Mouse (Mus musculus) liver, embryonic 11.5 days (tissue): ENCODE results near the gene Ampd2. TPM values are rescaled to one million over a fixed set of nuclear protein-coding genes. Genes with fewer than 3 reads are reported as not detected.

ENCODE experiments used
- polyA plus RNA-seq: library from polyadenylated mRNA; unstranded; fragments of >200 nt; fragmentation: Nextera tagmentation; extraction: Ambion mirVana; gene quantifications from 2 replicates; pipeline ENCODE4 v1.2.1, GENCODE M21; 2014

The Ampd2 gene
- polyA plus RNA-seq, 1 experiment from 2014 or later: 119 TPM

Other genes starting within 250 kb of the Ampd2 start
- gene Eps8l3, start 209.4 kb downstream of the Ampd2 start, polyA plus RNA-seq: not detected in 2 replicates
- gene Gstm5, start 190.8 kb downstream of the Ampd2 start, polyA plus RNA-seq: 154 and 167 TPM in 2 replicates
- gene Gstm7, start 154.8 kb downstream of the Ampd2 start, polyA plus RNA-seq: 10.8 and 12.0 TPM in 2 replicates
- gene Gstm6, start 142.9 kb downstream of the Ampd2 start, polyA plus RNA-seq: 9.2 and 9.5 TPM in 2 replicates
- gene Gstm3, start 117.4 kb downstream of the Ampd2 start, polyA plus RNA-seq: 7.5 and 7.7 TPM in 2 replicates
- 16.7 and 18.2 TPM in 2 replicates for gene Gstm2, start 100.2 kb downstream of the Ampd2 start, polyA plus RNA-seq
- gene Gstm1, start 68.7 kb downstream of the Ampd2 start, polyA plus RNA-seq: 244 and 267 TPM in 2 replicates
- 21.2 and 22.8 TPM in 2 replicates for gene Gstm4, start 41.8 kb downstream of the Ampd2 start, polyA plus RNA-seq
- gene Gnat2, start 6.1 kb upstream of the Ampd2 start, polyA plus RNA-seq: 4.2 and 5.4 TPM in 2 replicates
- gene Gnai3, start 59.5 kb upstream of the Ampd2 start, polyA plus RNA-seq: 146 and 170 TPM in 2 replicates
- gene Gpr61, start 68.2 kb upstream of the Ampd2 start, polyA plus RNA-seq: 0.07 TPM in 1 of 2 replicates, not detected in the other
- gene Amigo1, start 99.7 kb upstream of the Ampd2 start, polyA plus RNA-seq: 0.88 and 1.5 TPM in 2 replicates
- gene Cyb561d1, start 114.6 kb upstream of the Ampd2 start, polyA plus RNA-seq: 2.3 and 2.8 TPM in 2 replicates
- 8.7 and 8.9 TPM in 2 replicates for gene Atxn7l2, start 124.3 kb upstream of the Ampd2 start, polyA plus RNA-seq
- gene Sypl2, start 140.0 kb upstream of the Ampd2 start, polyA plus RNA-seq: 0.05 and 0.08 TPM in 2 replicates
- gene Psma5, start 170.3 kb upstream of the Ampd2 start, polyA plus RNA-seq: 335 and 351 TPM in 2 replicates
- 10.6 and 11.9 TPM in 2 replicates for gene Sort1, start 197.4 kb upstream of the Ampd2 start, polyA plus RNA-seq